Mouse (Mus musculus) monocyte, adult 2 months (primary cell): ENCODE data around the gene Nipal3.
A peak's percentile ranks its signal among the peaks of the same experiment; 100 is the strongest.

Experiments used
- DNase-seq, 2 experiments: peaks; one replicate each; pipeline ENCODE4 v3.0.0; 2022; ENCODE audit warnings: low spot score in 2 of 2, low read depth in 1 of 2

The Nipal3 gene

DNA sequence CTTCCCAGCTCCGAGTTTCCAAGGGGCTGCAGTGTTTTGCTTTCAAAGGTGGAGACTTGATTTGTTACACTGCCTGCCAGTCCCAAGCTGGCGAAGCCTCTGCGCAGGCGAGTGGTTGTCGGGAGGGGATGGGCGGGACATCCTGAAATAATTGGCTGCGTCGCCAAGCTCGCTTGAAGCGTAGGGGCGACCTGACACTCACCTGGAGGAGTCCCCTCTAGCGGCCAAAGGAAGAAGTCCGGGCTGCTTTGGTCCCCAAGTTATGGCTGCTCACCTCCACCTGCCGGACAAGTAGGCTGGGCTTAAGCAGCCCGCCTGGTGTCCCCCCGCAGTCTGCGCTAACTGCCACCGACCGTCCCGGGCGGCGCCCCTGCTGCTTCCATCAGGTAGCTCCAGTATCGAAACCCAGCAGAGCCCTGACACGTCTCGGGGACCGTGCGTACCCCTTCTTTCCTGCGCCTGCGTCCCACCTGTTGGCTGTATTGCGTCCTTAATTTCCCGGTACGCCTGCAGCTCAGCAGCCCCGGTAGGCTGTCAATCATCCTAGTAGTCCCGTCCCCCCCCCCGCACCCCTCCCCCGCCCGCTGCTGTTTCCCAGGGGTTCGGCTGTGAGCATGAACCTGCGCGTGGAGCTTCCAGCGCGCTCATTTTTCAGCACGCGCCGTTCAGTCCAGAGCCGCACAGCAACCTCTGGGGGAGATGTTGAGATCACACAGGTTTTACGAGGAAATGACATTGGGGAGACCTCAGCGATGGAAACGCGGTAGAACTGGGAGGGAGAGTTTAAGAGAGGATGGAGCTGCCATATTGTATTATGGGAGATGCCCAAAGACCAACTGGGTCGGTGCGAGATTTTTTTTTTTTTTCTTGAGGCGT, at the start of gene Nipal3, which contains the start of gene Stpg1:
Gene Nipal3 (minus strand): TSS at position 518 of the 876 bp plus-strand sequence.
Gene Stpg1 (plus strand): TSS at position 270 of the 876 bp plus-strand sequence.
- peak in 1 of 2 experiments; percentile 51 for DNase-seq

GRCm38 (mm10) chr4:135544284-135544683, 49.4 kb upstream of the Nipal3 start:
- no peak for DNase-seq

GRCm38 (mm10) chr4:135540057-135540456, 45.2 kb upstream of the Nipal3 start:
- no peak for DNase-seq

GRCm38 (mm10) chr4:135539056-135539455, 44.2 kb upstream of the Nipal3 start:
- no peak for DNase-seq

DNA sequence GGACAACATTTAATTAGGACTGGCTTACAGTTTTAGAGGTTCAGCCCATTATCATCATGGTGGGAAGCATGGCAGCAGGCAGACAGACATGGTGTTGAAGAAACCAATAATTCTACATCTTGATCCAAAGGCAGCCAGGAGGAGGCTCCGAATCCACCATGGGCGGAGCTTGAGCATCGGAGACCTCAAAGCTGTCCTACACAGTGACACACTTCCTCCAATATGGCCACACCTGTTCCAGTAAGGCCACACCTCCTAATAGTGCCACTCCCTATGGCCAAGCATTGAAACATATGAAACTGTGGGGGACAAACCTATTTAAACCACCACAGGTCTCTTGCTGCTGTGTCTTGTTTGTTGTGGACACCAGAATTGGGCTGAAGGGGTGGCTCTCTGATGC, 40.2 kb upstream of the Nipal3 start:
- no peak for DNase-seq

DNA sequence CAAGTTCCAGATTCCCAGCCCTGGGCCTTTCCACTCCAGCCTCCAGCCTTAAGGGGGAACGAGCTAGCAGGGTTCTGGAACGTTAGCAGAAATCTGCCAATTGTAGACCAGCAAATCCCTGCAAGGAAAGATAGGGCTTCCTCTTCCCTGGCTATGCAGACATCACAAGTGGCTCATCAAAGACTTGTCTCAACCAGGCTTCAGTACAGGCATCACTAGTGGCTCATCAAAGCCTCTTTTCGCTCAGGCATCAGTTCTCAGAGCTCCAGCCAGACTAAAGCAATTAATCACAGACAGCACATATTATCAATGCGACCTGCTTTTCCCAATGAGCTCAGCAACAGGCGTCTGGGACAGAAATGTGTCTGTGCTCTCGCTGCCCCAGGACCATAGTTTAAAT, 38.2 kb upstream of the Nipal3 start:
- DNase-seq, result no peak

DNA sequence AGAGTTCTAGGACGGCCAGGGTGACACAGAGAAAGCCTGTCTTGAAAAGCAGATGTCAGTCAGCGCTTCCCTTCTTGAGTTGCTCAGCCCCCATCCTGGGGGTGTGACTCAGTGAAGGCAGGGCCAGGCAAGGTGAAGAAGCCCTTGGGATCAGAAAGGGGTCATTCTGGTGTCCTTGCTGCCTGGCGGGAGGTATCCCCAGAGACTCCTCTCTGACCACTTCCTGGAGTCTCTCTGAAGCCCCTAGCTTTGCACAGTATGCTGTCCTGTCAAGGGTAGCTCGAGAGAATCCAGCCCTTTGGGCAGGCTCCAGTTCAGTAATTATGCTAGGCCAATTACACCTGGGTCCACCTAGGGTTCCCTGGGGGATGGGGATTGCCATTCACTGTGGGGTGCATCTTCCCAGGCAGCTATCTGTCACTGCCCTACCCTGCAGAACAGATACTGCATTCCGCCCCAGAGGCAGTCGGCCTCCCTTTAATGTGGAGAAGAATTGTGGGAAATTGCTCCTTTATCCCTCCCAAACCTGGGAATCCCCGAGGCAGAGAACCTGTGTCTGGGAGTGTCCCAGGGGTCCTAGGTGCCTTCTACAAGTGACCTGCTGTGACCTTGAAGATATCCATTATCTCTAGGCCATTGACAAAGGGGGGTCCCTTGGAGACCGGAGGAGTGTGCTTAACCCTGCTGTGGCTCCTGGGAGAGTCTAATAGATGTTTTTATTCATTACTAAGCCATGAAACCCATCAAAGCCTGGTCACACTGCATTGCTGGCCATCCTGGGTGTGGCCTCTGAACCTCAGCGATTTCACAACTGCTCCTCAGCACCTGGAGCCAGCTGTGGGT, 37.2 kb upstream of the Nipal3 start:
- DNase-seq, result no peak

DNA sequence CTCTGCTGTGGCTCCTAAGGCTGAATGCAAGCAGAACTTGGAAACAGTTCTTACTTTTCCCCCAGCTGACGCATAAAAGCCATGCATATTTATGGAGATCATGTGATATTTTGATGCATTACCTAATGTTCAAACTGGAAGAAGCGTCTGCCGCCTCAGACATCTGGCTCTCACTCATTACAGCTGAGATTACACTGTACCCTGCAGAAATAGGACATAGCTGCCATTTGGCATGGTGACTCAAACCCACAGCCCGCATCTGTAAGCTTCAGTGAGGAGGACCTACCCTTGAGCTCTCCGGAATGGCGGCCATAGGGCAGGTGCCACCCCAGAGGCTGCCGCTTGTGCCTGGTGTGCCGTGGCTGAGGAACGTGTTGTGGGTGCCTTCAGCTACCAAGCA, 36.4 kb upstream of the Nipal3 start:
- DNase-seq, result no peak

DNA sequence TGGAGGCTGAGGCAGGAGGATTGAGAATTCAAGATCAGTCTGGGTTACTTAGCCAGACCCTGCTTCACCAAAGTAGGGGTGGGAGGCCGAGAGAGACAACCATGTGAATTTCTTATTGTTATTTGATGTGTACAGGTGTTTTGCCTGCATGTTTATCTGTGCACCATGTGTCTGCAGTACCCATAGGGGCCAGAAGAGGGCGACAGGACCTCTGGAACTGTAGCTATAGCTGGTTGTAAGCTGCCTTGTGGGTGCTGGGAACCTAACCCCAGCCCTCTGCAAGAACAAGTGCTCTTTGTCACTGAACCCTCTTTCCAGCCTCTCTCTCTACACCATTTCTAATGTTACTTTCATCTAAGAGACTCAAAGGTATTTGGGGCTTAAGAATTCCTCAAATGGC, 35.4 kb upstream of the Nipal3 start:
- DNase-seq, result no peak

- no peak for DNase-seq
Observed at GRCm38 (mm10) chr4:135526039-135526710, 31.3 kb upstream of the Nipal3 start.

DNA sequence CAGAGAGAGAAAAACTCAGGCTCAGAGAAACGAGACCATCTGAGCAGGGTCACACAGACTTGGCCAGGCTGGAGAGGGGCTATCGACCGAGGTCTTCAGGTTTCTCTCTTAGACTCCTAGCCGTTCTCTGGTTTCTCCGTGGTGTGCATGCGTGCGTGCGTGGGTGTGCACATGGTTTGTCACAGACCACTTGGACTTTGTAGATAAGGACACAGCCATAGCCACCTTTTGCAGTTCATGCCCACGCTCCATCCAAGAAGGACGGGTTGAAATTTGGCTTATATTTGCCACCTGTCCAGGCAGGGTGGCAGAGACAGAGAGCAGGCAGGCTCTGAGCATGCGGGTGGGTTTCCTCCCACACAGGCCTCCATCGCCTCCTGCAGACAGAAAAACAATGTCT, 30.2 kb upstream of the Nipal3 start:
- no peak for DNase-seq

GRCm38 (mm10) chr4:135523939-135524338, 29.1 kb upstream of the Nipal3 start:
- no peak for DNase-seq

- no peak for DNase-seq
Observed at GRCm38 (mm10) chr4:135520421-135520820, 25.6 kb upstream of the Nipal3 start.

DNA sequence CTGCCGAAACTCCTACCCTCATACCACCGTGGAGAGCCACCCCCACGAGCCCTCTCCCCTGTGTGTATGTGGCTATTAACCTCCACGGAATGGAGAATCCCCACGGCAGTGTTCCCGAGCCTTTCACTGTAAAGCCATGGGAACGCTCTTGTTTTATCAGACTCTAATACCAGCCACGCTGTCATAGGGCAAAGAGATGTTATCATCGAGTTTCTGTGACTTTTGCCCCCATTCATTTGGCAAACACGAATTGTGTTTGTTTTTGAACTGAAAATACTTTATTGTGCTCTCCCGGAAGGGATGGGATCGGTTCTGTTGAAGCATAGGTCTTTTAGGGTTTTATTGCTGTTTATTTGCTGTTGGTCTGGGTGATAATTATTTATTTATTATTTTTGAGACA, 23.3 kb upstream of the Nipal3 start:
- DNase-seq, result no peak

DNA sequence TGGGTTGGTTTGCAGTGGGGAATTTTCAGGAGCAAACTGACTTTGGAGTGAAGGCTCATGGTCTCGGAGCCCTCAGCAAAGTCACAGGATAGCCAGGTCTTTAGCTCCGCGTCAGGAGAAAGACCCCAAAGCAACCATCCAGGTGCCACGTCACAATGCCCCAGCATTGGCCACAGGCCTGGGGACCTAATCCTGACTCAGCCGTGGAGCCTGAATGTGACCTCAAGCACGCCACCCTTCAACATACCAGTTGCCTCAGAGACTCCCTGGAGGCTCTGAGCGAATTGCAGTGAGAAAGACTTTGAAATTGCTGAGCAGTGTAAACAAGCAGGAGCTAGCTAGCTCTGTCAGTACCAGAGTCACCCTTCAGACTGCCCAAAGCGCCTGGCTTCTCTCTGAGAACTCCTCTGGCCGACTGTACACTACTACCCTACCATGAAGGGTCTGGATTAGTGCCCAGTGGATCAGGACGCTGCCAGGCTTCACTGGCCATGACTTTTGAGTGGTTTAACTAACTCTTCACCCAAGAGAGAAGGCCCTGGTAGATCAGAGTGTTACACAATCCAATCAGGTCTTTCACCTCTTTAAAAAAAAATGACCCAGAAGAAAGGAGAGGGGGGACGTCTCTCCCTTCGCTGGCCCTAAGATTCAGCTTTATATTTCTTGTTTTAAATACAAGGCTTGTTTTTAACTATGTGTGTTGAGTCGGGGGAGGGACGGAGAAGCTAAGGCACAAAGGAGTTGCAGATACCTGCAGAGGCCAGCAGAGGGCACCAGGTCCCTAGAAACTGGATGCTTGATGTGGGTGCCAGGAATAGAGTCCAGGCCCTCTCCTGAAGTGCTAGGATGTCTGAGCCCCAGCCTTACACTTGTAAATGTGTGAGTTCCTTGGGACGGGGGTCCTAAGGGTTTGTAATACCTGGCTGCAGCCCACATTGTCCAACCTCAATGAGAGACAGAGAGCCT, 21.8 kb upstream of the Nipal3 start:
- DNase-seq, result no peak

GRCm38 (mm10) chr4:135514925-135515324, 20.1 kb upstream of the Nipal3 start:
- no peak for DNase-seq

DNA sequence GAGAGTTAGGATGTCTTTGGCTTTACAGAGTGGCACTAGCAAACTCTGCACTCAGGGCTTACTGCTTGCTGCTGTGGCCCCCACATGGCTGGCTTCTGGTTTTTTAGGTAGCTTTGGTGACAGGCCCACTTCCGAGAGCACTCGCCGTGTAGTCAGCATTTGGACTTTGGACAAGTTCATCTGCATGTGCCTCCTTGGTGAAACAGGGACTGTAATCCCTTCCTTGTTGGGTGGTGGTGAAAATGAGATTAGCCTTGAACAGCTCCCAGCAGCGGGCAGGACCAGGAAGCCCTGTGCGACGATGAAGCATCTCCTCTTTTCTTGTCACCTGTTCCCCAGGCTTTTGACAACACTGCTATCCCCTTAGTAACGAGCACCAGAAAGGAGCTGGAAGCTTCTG, 19.0 kb upstream of the Nipal3 start:
- no peak for DNase-seq

DNA sequence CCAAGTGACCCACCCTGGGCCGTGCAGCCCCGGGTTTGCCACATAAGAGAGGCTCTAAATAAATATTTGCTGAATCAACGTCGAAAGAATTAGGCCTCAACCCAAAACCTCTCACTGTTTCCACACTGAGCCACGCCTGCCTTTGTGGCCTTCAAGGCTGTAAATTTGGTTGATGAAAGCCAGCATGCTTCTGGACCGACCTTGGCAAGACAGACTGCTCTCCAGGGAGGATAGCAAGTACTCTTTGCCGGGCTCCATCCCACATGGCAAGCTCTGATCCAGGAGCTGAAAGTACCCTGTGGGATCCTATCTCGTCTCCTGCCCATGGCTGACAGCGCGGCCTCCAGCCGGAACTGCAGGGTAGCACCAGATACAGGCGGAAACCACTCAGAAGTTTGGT, 14.7 kb upstream of the Nipal3 start:
- no peak for DNase-seq

DNA sequence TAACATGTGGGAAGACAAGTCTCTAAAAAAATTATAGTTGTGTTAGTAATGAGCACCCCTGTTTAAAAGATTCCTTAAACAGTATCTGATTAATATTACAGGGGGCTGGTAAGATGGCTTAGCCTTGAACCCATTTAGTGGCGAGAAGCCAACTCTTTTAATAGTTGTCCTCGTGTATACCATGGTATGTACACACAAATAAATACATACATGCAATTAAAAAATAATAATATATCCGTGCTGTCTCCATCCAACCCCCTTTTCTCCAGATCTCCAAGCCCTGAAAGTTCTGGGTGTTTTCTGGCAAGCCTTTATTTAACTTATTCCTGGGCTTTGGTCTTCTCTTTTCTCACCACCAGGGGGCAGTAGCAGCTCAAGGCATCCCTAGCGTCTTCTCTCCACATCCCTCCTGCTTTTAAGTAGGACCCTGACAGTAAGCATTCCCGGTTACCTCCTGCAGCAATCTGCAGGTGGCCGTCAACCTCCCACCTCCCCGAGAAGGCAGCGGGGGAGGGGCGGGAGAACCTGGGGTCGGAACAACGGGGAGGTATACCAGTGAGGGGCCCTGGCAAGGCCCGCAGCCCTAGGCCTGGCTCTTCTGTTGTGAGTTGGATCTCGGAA, 13.7 kb upstream of the Nipal3 start:
- no peak for DNase-seq
